Mouse (Mus musculus) T-helper 1 cell (primary cell): ENCODE measurements around the gene Prune2.
"Not testable (repeated sequence)": the region's sequence is repeated elsewhere in the genome, so short reads cannot be mapped to it uniquely, and the experiment has no call there.

Experiments used
- in situ Hi-C: fragments of 300-600 bp; cut with MboI, MseI; formaldehyde crosslinking; loops from one replicate; pipeline ENCODE4 v1.15.1; 2025; ENCODE audit warnings: high pct_unique_total_duplicates

The Prune2 gene

GRCm38 (mm10) chr19:17174501-17174900 lies 218.6 kb downstream of the Prune2 start:
- in situ Hi-C loops: not testable (repeated sequence)

GRCm38 (mm10) chr19:17180506-17180905 lies 224.6 kb downstream of the Prune2 start:
- in situ Hi-C loops: loop anchor here (10.0 kb wide), 1 partner anchor 1014 kb away; no protein-coding TSS in a partner anchor

GRCm38 (mm10) chr19:17194730-17195129 lies 238.8 kb downstream of the Prune2 start:
- in situ Hi-C loops: no loop called here

- in situ Hi-C loops: no loop called here
Observed at GRCm38 (mm10) chr19:17199059-17199458, 243.1 kb downstream of the Prune2 start.

- in situ Hi-C loops: no loop called here
Observed at GRCm38 (mm10) chr19:17207141-17207540, 251.2 kb downstream of the Prune2 start.

DNA sequence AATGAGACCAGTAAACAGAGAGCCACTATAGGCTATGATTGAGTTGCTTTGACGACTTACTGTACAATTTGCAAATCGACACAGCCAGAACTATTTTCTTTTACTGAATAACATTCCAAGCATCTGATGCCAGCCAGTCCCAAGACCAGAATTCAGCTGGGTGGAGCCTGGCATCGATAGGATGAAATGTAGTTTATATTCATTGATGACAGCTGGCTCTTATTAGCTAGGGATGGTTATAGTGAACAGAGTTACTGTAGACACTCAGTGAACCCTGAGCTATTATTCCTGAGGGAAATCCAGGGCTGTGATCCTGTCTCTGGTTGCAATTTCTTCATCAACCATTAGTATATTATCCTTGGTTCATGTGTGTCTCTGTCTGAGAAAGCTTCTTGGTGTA lies 254.6 kb downstream of the Prune2 start:
- in situ Hi-C loops: no loop called here

GRCm38 (mm10) chr19:17214896-17215520 lies 259.1 kb downstream of the Prune2 start:
- in situ Hi-C loops: no loop called here

DNA sequence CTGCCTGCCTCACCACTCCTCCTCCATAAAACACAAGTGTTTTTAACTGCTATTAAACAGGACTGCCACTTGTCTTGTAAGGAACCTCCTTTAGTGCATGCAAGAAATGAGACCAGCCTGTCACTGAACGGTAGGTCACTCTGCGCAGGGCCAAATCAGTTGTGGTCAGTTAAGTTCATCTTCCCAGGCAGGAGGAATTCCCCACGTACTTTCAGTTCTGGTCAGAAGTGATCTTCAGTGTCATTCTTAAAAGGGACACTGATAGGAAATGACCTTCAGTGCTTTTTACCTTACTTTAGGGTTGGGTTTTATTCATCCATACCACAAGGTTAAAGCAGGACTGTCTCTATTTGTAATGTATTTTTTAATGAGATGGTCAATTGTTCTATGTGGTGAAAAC lies 262.3 kb downstream of the Prune2 start:
- in situ Hi-C loops: no loop called here

DNA sequence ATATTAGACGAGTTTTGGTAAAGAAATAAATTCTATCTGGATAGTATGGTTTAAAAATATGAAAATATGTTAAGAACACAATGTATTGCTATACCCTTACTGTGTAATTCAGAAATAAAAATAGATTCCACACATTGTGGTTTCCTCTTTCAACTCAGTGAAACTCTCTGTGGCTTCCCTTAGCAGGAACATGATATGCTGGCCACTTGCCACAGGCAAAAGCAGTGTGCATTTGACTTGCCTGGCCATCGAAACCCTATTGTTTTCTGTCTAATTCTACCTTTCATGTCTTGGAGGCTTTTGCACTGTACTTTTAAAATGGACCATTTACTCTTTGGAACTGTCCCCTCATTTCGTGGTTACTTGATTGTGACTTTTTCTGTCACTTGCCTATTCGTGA lies 267.9 kb downstream of the Prune2 start:
- in situ Hi-C loops: no loop called here

DNA sequence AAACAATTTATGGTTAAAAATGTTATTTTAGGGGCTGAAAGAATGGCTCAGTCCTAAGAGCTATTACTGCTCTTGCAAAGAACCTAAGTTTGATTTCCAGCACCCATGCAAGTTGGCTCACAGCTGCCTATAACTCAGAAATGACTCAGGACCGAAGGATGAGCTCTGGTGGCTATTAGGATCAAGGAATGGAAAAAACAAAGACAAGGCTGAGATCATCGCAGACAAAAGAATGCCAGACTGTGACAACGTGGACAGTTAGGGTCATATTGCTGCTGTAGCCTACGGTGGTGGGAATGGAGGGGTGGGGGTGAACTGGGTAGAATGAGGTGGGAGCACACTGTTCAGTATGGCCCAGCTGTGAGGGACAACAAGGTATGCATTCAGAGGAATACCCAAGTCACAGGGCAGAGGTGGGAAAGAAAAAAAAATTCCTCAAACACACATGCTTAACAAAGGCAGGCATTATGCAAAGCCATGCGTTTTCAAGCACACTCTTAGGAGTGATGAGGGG lies 269.7 kb downstream of the Prune2 start:
- in situ Hi-C loops: no loop called here

DNA sequence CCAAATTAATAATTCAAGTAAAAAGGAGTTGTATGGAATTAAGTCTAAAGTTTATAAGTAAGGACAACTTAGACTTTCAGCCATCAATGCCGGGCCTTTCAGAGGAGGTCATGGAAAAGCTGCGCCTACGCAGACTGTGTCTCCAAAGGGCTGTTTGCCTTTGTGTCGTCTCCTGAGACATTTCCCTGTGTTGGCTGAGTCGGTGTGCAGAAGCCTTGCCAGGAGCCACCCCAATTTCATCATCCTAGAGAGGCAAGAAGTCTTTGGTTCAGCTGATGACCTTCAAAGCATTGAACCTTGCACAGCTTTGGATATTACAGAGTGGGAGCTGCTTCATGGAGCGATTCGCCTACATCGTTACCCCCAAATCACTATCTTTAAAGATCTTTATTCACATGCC lies 270.2 kb downstream of the Prune2 start:
- in situ Hi-C loops: no loop called here

GRCm38 (mm10) chr19:17230013-17230412 lies 274.1 kb downstream of the Prune2 start:
- in situ Hi-C loops: no loop called here

DNA sequence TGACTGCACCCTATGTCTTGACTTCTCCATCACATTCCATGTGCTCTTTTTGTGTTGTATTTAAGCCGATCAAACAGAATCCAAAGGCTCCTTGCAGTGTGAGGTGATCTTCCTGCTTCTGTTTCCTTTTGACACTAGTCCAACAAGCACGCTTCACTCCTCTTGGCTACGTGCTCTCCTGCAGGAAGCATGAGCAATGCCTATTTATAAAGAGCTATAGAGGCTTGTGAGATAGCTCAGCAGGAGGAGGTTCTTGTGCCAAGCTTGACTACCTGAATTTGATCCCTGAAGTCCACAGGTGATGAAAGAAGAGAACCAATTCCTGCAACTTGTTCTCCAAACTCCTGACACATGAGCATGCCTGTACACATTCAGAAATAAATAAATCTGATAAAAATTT lies 282.6 kb downstream of the Prune2 start:
- in situ Hi-C loops: no loop called here

GRCm38 (mm10) chr19:17240170-17241077 lies 284.5 kb downstream of the Prune2 start:
- in situ Hi-C loops: no loop called here

DNA sequence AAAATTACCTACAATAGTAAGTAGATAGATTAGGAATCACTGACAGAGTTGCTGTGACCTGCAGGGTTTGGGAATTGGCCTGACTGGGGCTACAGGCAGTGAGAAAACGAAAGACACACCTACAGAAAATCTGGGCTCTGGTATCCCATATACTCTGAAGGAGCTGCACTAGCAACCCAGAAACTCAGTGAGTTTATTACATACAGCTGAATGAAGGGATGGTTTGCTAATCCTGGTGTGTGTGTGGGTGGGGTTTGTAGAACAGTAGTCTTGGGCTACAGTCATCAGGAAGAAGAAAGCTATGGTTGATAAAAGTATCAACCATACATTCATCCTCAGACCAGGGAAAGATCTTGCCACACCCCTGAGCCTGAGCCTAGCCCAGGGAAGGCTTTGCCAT lies 285.3 kb downstream of the Prune2 start:
- in situ Hi-C loops: no loop called here

DNA sequence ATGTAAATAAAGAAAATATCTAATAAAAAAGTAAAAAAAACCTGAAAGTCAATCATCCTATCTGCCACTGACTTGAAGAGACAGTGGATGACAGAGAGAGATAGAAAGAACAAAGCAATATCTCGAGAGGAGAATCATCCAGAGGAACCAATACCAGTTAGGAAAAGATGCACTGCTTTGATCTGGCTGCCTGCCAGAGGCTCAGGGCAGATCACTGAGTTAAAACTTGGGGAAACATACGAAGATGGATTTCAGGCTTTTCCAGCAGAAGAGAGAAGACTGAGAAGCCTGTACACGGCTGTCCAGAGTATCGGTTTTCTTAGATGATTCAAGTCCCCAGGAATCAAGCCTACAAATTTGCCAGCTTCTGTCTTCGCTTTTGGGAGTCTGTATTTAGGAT lies 287.0 kb downstream of the Prune2 start:
- in situ Hi-C loops: no loop called here

DNA sequence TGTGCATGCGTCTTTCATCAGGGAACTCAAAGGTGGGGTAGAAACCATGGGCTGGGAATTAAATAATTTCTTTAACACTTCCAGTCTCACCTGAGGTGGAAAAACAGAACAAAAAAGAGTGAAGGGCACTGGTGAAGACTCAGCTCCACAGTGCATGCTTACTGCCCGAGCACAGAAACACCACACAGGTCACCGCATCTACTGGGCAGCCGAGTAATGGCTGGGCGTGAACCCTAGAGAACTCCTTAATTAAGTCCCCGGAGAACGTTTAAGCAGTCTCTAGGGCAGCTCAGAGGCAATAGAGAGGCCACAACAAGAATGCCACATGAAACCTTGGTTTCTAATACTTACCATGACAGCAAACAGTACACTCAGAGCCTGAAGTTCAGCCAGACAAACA lies 288.6 kb downstream of the Prune2 start:
- in situ Hi-C loops: no loop called here

DNA sequence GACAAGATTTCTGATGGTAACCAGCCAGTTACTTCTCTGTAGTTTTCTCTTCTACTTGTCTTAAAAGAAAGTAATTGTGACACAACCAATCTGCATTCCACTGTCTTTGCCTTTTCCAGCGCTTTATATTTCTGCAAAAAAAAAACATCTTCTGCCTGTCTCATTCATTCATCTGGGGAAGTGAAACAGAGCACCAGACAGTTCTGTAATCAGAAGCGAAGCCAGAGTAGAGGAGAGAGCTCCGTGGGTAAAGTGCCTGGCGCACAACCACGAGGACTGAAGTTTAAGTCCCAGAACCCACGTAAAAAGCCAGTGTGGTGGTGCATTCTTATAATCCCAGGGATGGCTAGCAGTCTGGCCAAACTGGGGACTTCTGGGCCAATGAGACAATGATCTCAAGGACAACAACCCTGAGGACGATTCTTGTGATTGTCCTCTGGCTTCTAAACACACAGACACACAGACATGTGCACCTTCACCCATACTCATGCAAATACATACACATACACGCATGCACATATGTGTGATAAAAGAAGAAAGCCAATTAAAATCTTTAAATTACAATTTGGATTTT lies 291.5 kb downstream of the Prune2 start:
- in situ Hi-C loops: no loop called here

DNA sequence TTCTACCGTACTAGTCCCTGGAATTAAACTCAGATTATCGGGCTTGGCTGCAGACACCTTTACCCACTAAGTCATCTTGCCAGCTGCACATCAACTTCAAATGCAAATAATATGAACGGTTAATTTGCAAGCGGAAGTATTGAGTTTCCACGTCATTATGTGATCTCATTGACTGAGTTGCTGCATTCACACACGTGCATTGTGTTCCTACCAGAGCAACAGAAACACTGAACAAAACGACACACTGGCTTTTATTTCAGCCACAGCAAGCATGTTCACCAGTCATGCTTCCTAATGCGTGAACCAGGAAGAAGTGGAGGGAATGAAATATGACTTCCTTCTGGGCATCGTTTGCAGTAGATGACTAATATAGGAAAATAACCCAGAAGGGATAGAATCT lies 293.8 kb downstream of the Prune2 start:
- in situ Hi-C loops: no loop called here

- in situ Hi-C loops: no loop called here
Observed at GRCm38 (mm10) chr19:17250801-17251200, 294.9 kb downstream of the Prune2 start.

- in situ Hi-C loops: no loop called here
Observed at GRCm38 (mm10) chr19:17251453-17251852, 295.5 kb downstream of the Prune2 start.

GRCm38 (mm10) chr19:17252845-17253244 lies 296.9 kb downstream of the Prune2 start:
- in situ Hi-C loops: no loop called here
